Mouse (Mus musculus): ENCODE results near the gene Kcnh4. TPM values are rescaled to one million over a fixed set of nuclear protein-coding genes. Genes with fewer than 3 reads are reported as not detected.

Kcnh4 gene
- total RNA-seq (2021): under 1 TPM; 0.12 to 0.15 TPM
- long read RNA-seq, experiment 1: 0 reads
- long read RNA-seq, experiment 2: 0 reads

- DNase-seq: peak; percentile 66
These were observed at the start of gene Kcnh4 for GRCm38 (mm10) chr11:100759611-100760233. Gene Kcnh4, minus strand, starts transcription at chr11:100759942.

- DNase-seq: no peak
These were observed 46.9 kb upstream of the Kcnh4 start for GRCm38 (mm10) chr11:100806380-100807305.

- DNase-seq: no peak
These were observed 45.8 kb upstream of the Kcnh4 start for GRCm38 (mm10) chr11:100805535-100805934.

GRCm38 (mm10) chr11:100804409-100804808 is 44.7 kb upstream of the Kcnh4 start:
- DNase-seq: no peak

- DNase-seq: peak; percentile 64
These were observed 39.7 kb upstream of the Kcnh4 start for GRCm38 (mm10) chr11:100799426-100799825.

- no peak for DNase-seq
These were observed 36.8 kb upstream of the Kcnh4 start for GRCm38 (mm10) chr11:100796585-100796984.

GRCm38 (mm10) chr11:100795386-100795785 is 35.6 kb upstream of the Kcnh4 start:
- no peak for DNase-seq

GRCm38 (mm10) chr11:100791457-100792049 is 31.8 kb upstream of the Kcnh4 start:
- peak; percentile 80 for DNase-seq

- peak; percentile 81 for DNase-seq
These were observed 30.9 kb upstream of the Kcnh4 start for GRCm38 (mm10) chr11:100790644-100791043.

GRCm38 (mm10) chr11:100789702-100790101 is 30.0 kb upstream of the Kcnh4 start:
- DNase-seq: no peak

GRCm38 (mm10) chr11:100785774-100786173 is 26.0 kb upstream of the Kcnh4 start:
- no peak for DNase-seq

- peak; percentile 54 for DNase-seq
These were observed 24.5 kb upstream of the Kcnh4 start for GRCm38 (mm10) chr11:100784286-100784685.

- no peak for DNase-seq
These were observed 22.8 kb upstream of the Kcnh4 start for GRCm38 (mm10) chr11:100782568-100782967.

GRCm38 (mm10) chr11:100781763-100782475 is 22.2 kb upstream of the Kcnh4 start:
- no peak for DNase-seq

GRCm38 (mm10) chr11:100780247-100780646 is 20.5 kb upstream of the Kcnh4 start:
- DNase-seq: peak; percentile 47

GRCm38 (mm10) chr11:100778069-100778468 is 18.3 kb upstream of the Kcnh4 start:
- DNase-seq: no peak

- no peak for DNase-seq
These were observed 16.2 kb upstream of the Kcnh4 start for GRCm38 (mm10) chr11:100775921-100776320.

GRCm38 (mm10) chr11:100774261-100774660 is 14.5 kb upstream of the Kcnh4 start:
- DNase-seq: no peak

GRCm38 (mm10) chr11:100770646-100771408 is 11.1 kb upstream of the Kcnh4 start, which contains the start of gene Ghdc:
Gene Ghdc, minus strand, starts transcription at chr11:100770957.
- DNase-seq: peak; percentile 93

- DNase-seq: no peak
These were observed 10.2 kb upstream of the Kcnh4 start for GRCm38 (mm10) chr11:100769980-100770379.

GRCm38 (mm10) chr11:100767871-100768270 is 8.1 kb upstream of the Kcnh4 start:
- DNase-seq: no peak
